Mouse (Mus musculus) cerebellum, adult 2 months (tissue): ENCODE data around the gene Sh2d1b1.

Experiments
- CTCF ChIP-seq: fragments of 200-500 bp; IDR thresholded peaks from 2 replicates; pipeline ENCODE4 v1.5.1; 2011; ENCODE audit warnings: low read depth, mild to moderate bottlenecking, control low read depth, low read length, moderate library complexity, borderline replicate concordance; ENCODE audit not compliant: insufficient read depth
- POLR2A ChIP-seq: fragments of 200-500 bp; IDR thresholded peaks from 2 replicates; pipeline ENCODE4 v1.6.1; 2011; ENCODE audit warnings: low read length, control low read depth, borderline replicate concordance; ENCODE audit not compliant: insufficient read depth

DNA sequence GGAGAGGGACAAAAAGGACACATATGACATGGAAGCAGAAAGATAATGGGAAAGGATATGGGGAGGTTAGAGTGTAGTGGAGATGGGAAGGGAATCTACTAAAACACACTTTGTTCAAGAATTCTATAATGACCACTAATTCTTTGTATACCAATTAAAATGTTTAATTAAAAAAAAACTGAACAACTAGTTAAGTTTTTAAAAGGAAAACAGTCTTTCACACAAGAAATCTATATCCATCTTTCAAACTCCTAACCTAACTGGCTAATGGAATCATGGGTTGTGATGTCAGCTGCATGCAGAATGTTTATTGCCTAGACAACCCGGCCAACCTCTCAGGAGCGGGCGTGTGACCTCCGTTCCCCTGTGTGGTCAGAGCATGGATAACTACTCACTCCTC is 31.4 kb downstream of the Sh2d1b1 start, which contains the start of gene Spata46:
- TF ChIP-seq POLR2A (no peak), CTCF (no peak)
